Mouse (Mus musculus): ENCODE measurements at regions not wholly inside any gene's neighbourhood (a gene's known extent, or its start where the extent isn't known, plus 50 kb on each side); places are given as distances from the start of the nearest gene placed in this dataset.

- DNase-seq, result peak; percentile 88 to 92
These were observed 61.8 kb upstream of the Nampt start for GRCm38 (mm10) chr12:32757441-32758119.

- no peak for DNase-seq
These were observed 61.2 kb upstream of the Nampt start for GRCm38 (mm10) chr12:32758150-32758549.

- no peak for DNase-seq
These were observed 58.7 kb upstream of the Nampt start for GRCm38 (mm10) chr12:32760627-32761026.

GRCm38 (mm10) chr12:32761055-32761454 is 58.3 kb upstream of the Nampt start:
- no peak for DNase-seq

GRCm38 (mm10) chr12:32764271-32764670 is 55.1 kb upstream of the Nampt start:
- DNase-seq, result no peak

GRCm38 (mm10) chr12:32764747-32765146 is 54.6 kb upstream of the Nampt start:
- no peak for DNase-seq

GRCm38 (mm10) chr12:32765861-32766260 is 53.5 kb upstream of the Nampt start:
- DNase-seq, result peak; percentile 53 to 72

GRCm38 (mm10) chr12:32766575-32766974 is 52.8 kb upstream of the Nampt start:
- no peak for DNase-seq

GRCm38 (mm10) chr12:32767206-32768081 is 51.9 kb upstream of the Nampt start:
- DNase-seq, result no peak

- peak in 1 of 2 experiments; percentile 45 for DNase-seq
These were observed 51.1 kb upstream of the Nampt start for GRCm38 (mm10) chr12:32768082-32768743.

GRCm38 (mm10) chr12:32768744-32769535 is 50.4 kb upstream of the Nampt start:
- DNase-seq, result no peak
